Mouse (Mus musculus) C2C12 (cell line): ENCODE measurements around the gene Rpl19.

Experiments
- CTCF ChIP-seq: IDR thresholded peaks from one replicate; pipeline ENCODE4 v1.5.1; 2011; ENCODE audit not compliant: control insufficient read depth, insufficient read depth, insufficient read length
- FOSL1 ChIP-seq: IDR thresholded peaks from one replicate; pipeline ENCODE4 v1.8.0; 2011; ENCODE audit warnings: mild to moderate bottlenecking, low read length; ENCODE audit not compliant: poor library complexity, insufficient read depth, severe bottlenecking
- MAX ChIP-seq: IDR thresholded peaks from one replicate; pipeline ENCODE4 v1.6.1; 2011; ENCODE audit warnings: mild to moderate bottlenecking, control low read depth
- MYOD1 ChIP-seq: IDR thresholded peaks from one replicate; pipeline ENCODE4 v1.6.1; 2011; ENCODE audit warnings: low read depth; ENCODE audit not compliant: control insufficient read depth, insufficient read length
- MYOG ChIP-seq: IDR thresholded peaks from one replicate; pipeline ENCODE4 v1.6.1; 2011; ENCODE audit not compliant: control insufficient read depth, insufficient read length; ENCODE audit errors: extremely low read depth
- USF1 ChIP-seq: IDR thresholded peaks from one replicate; pipeline ENCODE4 v1.6.1; 2011; ENCODE audit warnings: low read depth, mild to moderate bottlenecking, control low read depth, moderate library complexity

DNA sequence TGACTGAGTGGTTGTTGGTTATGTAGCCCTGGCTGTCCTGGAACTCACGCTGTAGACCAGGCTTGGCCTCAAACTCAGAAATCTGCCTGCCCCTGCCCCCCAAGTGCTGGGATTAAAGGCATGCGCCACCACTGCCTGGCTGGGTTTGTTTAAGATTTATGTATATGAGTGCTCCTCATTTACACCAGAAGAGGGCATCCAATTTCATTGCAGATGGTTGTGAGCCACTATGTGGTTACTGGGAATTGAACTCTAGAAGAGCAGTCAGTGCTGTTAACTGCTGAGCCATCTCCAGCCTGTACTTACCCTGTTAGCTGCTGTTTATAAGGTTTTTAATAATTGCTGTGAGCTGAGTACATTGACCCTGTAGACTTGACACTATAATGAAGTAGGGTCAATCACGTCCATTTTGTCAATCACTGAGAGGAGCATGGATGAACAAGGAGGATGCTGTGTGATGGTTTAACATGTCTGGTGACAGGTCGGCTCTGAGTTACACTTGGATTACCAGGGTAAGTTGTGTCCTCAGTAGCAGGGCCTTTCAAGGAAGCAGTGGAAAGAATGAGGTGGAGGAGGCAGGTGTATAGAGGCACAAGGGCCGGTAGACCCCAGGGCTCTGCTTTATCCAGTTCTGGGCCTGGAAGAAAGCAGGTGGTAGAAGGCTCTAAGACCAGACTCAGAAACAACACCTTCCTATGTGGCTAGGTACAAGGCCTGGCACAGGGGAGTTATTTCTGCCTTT is 4.4 kb downstream of the Rpl19 start:
- TF ChIP-seq MYOG (no peak), CTCF (no peak), FOSL1 (no peak), MYOD1 (no peak), USF1 (no peak), MAX (no peak)
